Mouse (Mus musculus): ENCODE measurements around the gene Tlr13. TPM values are rescaled to one million over a fixed set of nuclear protein-coding genes. Genes with fewer than 3 reads are reported as not detected.

The Tlr13 gene
- 1.9 TPM for polyA plus RNA-seq (2014; fragmentation: Illumina TruSeq; extraction: RNeasy Lipid Tissue Mini Kit (QIAGEN cat#74804); ENCODE audit: low read depth, low replicate concordance)

GRCm38 (mm10) chrX:106142936-106143335, at the start of gene Tlr13:
Gene Tlr13, plus strand, starts transcription at chrX:106143204.

GRCm38 (mm10) chrX:106186713-106187649, 44.0 kb downstream of the Tlr13 start, which contains the start of gene Pgk1:
Gene Pgk1, plus strand, starts transcription at chrX:106187100.

Other genes with a start within 250 kb of the Tlr13 start
- gene Atrx, start 213.8 kb upstream of the Tlr13 start, polyA plus RNA-seq (2014; fragmentation: Illumina TruSeq; extraction: RNeasy Lipid Tissue Mini Kit (QIAGEN cat#74804); ENCODE audit: low read depth, low replicate concordance) = 44.9 TPM
- gene Magt1, start 131.3 kb upstream of the Tlr13 start, polyA plus RNA-seq (2014; fragmentation: Illumina TruSeq; extraction: RNeasy Lipid Tissue Mini Kit (QIAGEN cat#74804); ENCODE audit: low read depth, low replicate concordance) = 86.9 TPM
- 1,016 TPM for gene Cox7b, start 127.5 kb upstream of the Tlr13 start, polyA plus RNA-seq (2014; fragmentation: Illumina TruSeq; extraction: RNeasy Lipid Tissue Mini Kit (QIAGEN cat#74804); ENCODE audit: low read depth, low replicate concordance)
- gene Atp7a, start 115.9 kb upstream of the Tlr13 start, polyA plus RNA-seq (2014; fragmentation: Illumina TruSeq; extraction: RNeasy Lipid Tissue Mini Kit (QIAGEN cat#74804); ENCODE audit: low read depth, low replicate concordance) = 2.6 TPM
- gene Pgk1, start 43.9 kb downstream of the Tlr13 start, polyA plus RNA-seq (2014; fragmentation: Illumina TruSeq; extraction: RNeasy Lipid Tissue Mini Kit (QIAGEN cat#74804); ENCODE audit: low read depth, low replicate concordance) = 308 TPM
- gene Taf9b, start 78.0 kb downstream of the Tlr13 start, polyA plus RNA-seq (2014; fragmentation: Illumina TruSeq; extraction: RNeasy Lipid Tissue Mini Kit (QIAGEN cat#74804); ENCODE audit: low read depth, low replicate concordance) = 2.1 TPM
- not detected for gene Fnd3c2, start 112.2 kb downstream of the Tlr13 start, polyA plus RNA-seq (2014; fragmentation: Illumina TruSeq; extraction: RNeasy Lipid Tissue Mini Kit (QIAGEN cat#74804); ENCODE audit: low read depth, low replicate concordance)